Mouse (Mus musculus) C2C12 (cell line): ENCODE measurements around the gene Kmt5a. TPM values are rescaled to one million over a fixed set of nuclear protein-coding genes. Genes with fewer than 3 reads are reported as not detected.

Experiments used
- H3K27me3 ChIP-seq: one replicate; pipeline ENCODE4 v1.6.1; 2011; ENCODE audit not compliant: control insufficient read depth, insufficient read depth, insufficient read length
- H3K36me3 ChIP-seq: one replicate; pipeline ENCODE4 v1.6.1; 2011; ENCODE audit not compliant: control insufficient read depth, insufficient read depth
- H3K4me3 ChIP-seq: one replicate; pipeline ENCODE4 v1.5.1; 2011; ENCODE audit warnings: mild to moderate bottlenecking, control low read depth; ENCODE audit not compliant: poor library complexity, insufficient read depth, severe bottlenecking
- H3K79me2 ChIP-seq: one replicate; pipeline ENCODE4 v1.6.1; 2011; ENCODE audit not compliant: control insufficient read depth, insufficient read depth
- H3K79me3 ChIP-seq: one replicate; pipeline ENCODE4 v1.6.1; 2011; ENCODE audit warnings: low read depth, control low read depth
- H3ac ChIP-seq: one replicate; pipeline ENCODE3; 2011; ENCODE audit warnings: low read depth; ENCODE audit not compliant: control insufficient read depth, insufficient read length
- CEBPB ChIP-seq: IDR thresholded peaks from one replicate; pipeline ENCODE4 v1.6.1; 2011; ENCODE audit warnings: low read depth, mild to moderate bottlenecking, control low read depth, moderate library complexity
- CTCF ChIP-seq: IDR thresholded peaks from one replicate; pipeline ENCODE4 v1.5.1; 2011; ENCODE audit not compliant: control insufficient read depth, insufficient read depth, insufficient read length
- FOSL1 ChIP-seq: IDR thresholded peaks from one replicate; pipeline ENCODE4 v1.8.0; 2011; ENCODE audit warnings: mild to moderate bottlenecking, low read length; ENCODE audit not compliant: poor library complexity, insufficient read depth, severe bottlenecking
- MAX ChIP-seq: IDR thresholded peaks from one replicate; pipeline ENCODE4 v1.6.1; 2011; ENCODE audit warnings: mild to moderate bottlenecking, control low read depth
- MYOD1 ChIP-seq: IDR thresholded peaks from one replicate; pipeline ENCODE4 v1.6.1; 2011; ENCODE audit warnings: low read depth; ENCODE audit not compliant: control insufficient read depth, insufficient read length
- MYOG ChIP-seq: IDR thresholded peaks from one replicate; pipeline ENCODE4 v1.6.1; 2011; ENCODE audit not compliant: control insufficient read depth, insufficient read length; ENCODE audit errors: extremely low read depth
- USF1 ChIP-seq: IDR thresholded peaks from one replicate; pipeline ENCODE4 v1.6.1; 2011; ENCODE audit warnings: low read depth, mild to moderate bottlenecking, control low read depth, moderate library complexity
- microRNA-seq: library from miRNA; unstranded; fragments of <30 nt; microRNA quantifications from one replicate; pipeline ENCODE4, GENCODE M21; 2019; ENCODE audit warnings: borderline microRNAs expressed
- polyA plus RNA-seq: library from polyadenylated mRNA; unstranded; fragments of >200 nt; fragmentation: generic; extraction: Trizol; gene quantifications from one replicate; pipeline ENCODE4 v1.2.1, GENCODE M21; 2012; ENCODE audit warnings: missing spikeins

The Kmt5a gene
- polyA plus RNA-seq, 1 experiment: 91.5 TPM

GRCm38 (mm10) chr5:124506731-124507359, 67.1 kb downstream of the Kmt5a start:
- no peaks in the 10 kb centered on the region for H3K36me3 ChIP-seq
- TF ChIP-seq MAX (no peak), MYOD1 (no peak), CEBPB (peak; percentile 44), USF1 (no peak)
- no peak overlapping the region for H3K4me3 ChIP-seq

GRCm38 (mm10) chr5:124509200-124509599, 69.5 kb downstream of the Kmt5a start:
- Histone ChIP-seq H3ac (no peak overlapping the region), H3K79me3 (no peaks in the 10 kb centered on the region), H3K36me3 (peaks cover 2% of the 10 kb centered on the region), H3K4me3 (no peak overlapping the region), H3K79me2 (no peaks in the 10 kb centered on the region), H3K27me3 (no peaks in the 10 kb centered on the region)
- TF ChIP-seq MAX: no peak
- TF ChIP-seq MYOD1: no peak
- TF ChIP-seq USF1: no peak
- TF ChIP-seq FOSL1: no peak
- TF ChIP-seq CTCF: no peak
- TF ChIP-seq MYOG: no peak
- TF ChIP-seq CEBPB: no peak

More at GRCm38 (mm10) chr5:124506731-124507359, 67.1 kb downstream of the Kmt5a start:
- Histone ChIP-seq H3K79me3 (no peaks in the 10 kb centered on the region), H3K27me3 (no peaks in the 10 kb centered on the region), H3K79me2 (no peaks in the 10 kb centered on the region), H3ac (no peak overlapping the region)

- Histone ChIP-seq H3K79me2 (no peaks in the 10 kb centered on the region), H3K4me3 (no peak overlapping the region), H3ac (no peak overlapping the region), H3K27me3 (no peaks in the 10 kb centered on the region), H3K79me3 (no peaks in the 10 kb centered on the region), H3K36me3 (peaks cover 3% of the 10 kb centered on the region)
- no peak for TF ChIP-seq CTCF
- TF ChIP-seq CEBPB: no peak
- no peak for TF ChIP-seq MYOD1
- TF ChIP-seq FOSL1: no peak
- TF ChIP-seq USF1: no peak
- no peak for TF ChIP-seq MYOG
- no peak for TF ChIP-seq MAX
These were observed 70.1 kb downstream of the Kmt5a start for GRCm38 (mm10) chr5:124509742-124510237.

GRCm38 (mm10) chr5:124510536-124511050, 70.9 kb downstream of the Kmt5a start:
- peaks cover 3% of the 10 kb centered on the region for H3K36me3 ChIP-seq

More at GRCm38 (mm10) chr5:124510536-124511050, 70.9 kb downstream of the Kmt5a start:
- Histone ChIP-seq H3K27me3 (no peaks in the 10 kb centered on the region), H3K79me2 (no peaks in the 10 kb centered on the region), H3K79me3 (no peaks in the 10 kb centered on the region), H3ac (no peak overlapping the region), H3K4me3 (no peak overlapping the region)
- TF ChIP-seq MYOD1: no peak
- TF ChIP-seq MAX: no peak
- TF ChIP-seq CEBPB: no peak
- TF ChIP-seq CTCF: no peak
- no peak for TF ChIP-seq USF1
- TF ChIP-seq FOSL1: no peak
- no peak for TF ChIP-seq MYOG

Small RNA genes lying within 50 kb of the gene (microRNA-seq; reads per million reads assigned to microRNA genes)
- 0.40 reads per million, percentile 3 among the genes with 10 or more reads in this experiment for gene Gm27486

Other genes starting within 250 kb of the Kmt5a start
- 4.0 TPM for gene Pitpnm2, start 190.2 kb upstream of the Kmt5a start, polyA plus RNA-seq
- 3.1 TPM for gene Mphosph9, start 112.0 kb upstream of the Kmt5a start, polyA plus RNA-seq
- gene 2810006K23Rik, start 111.8 kb upstream of the Kmt5a start, polyA plus RNA-seq: 7.8 TPM
- 321 TPM for gene Cdk2ap1, start 76.8 kb upstream of the Kmt5a start, polyA plus RNA-seq
- gene Sbno1, start 13.9 kb upstream of the Kmt5a start, polyA plus RNA-seq: 13.0 TPM
- gene Rilpl2, start 38.4 kb downstream of the Kmt5a start, polyA plus RNA-seq: 22.8 TPM
- gene Snrnp35, start 43.2 kb downstream of the Kmt5a start, polyA plus RNA-seq: 23.8 TPM
- gene Rilpl1, start 91.5 kb downstream of the Kmt5a start, polyA plus RNA-seq: 15.2 TPM
- 187 TPM for gene Tmed2, start 100.8 kb downstream of the Kmt5a start, polyA plus RNA-seq
- 6.9 TPM for gene Ddx55, start 112.9 kb downstream of the Kmt5a start, polyA plus RNA-seq
- 43.0 TPM for gene Eif2b1, start 139.2 kb downstream of the Kmt5a start, polyA plus RNA-seq
- 34.0 TPM for gene Gtf2h3, start 139.2 kb downstream of the Kmt5a start, polyA plus RNA-seq
- gene Atp6v0a2, start 188.6 kb downstream of the Kmt5a start, polyA plus RNA-seq: 22.8 TPM